ENCODE assay signal across 9 mouse cellular contexts in the genomic region with DNA sequence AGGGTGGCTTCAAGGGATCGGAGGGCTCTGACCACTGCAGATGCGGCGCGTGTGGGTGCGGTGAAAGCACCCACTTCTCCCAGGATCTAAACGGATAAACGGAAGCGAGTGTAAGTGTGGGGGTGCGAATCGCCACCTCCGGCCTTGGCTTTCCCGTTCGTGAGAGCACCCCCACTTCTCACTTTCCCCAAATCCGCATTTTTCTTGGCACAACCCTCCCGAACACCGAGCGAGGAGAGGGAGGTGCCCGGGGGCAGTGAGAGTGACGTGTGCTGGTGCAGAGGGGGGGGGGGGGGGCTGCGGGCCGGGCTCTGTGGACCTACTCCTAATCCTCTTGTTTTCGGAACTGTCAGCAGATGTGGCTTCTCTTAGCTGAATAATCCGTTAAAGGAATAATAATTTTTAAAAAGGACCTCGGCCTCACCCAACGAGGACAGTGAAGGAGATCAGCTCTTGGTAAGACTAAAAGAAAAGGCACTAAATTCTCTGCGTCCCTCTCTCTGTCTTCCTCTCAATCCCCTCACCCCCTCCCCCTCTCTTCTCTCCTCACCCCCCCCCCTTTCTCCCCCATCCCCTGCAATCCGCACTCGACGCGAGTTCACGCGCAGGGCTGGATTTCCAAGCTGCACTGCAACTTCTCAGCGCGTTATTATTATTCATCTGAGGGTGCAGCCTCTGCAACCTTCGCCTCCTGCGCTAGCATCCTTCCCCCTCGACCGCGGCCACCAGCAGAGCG.
A peak's percentile ranks its signal among the peaks of the same experiment; 100 is the strongest.
DNase-seq lines count a peak whose midpoint lies in the region; ATAC-seq and TF ChIP-seq lines count a peak whose summit lies in the region.
"Had no signal": no experiment of that assay in that cellular context is flagged by ENCODE, and none has a peak within 500 bp of the region (broad histone marks: within the 10 kb centered on the region; RNA-seq: fewer than 3 reads in every experiment).

No protein-coding gene starts in this region.

- peak overlapping the region; percentile 43 for H3K4me3 ChIP-seq in kidney, embryonic 14.5 days (ENCODE audit: low read length)
- H3K4me3 ChIP-seq in forebrain, postnatal 0 days (ENCODE audit: low read depth, low read length), result peak overlapping the region; percentile 74
- peak overlapping the region; percentile 82 for H3K4me3 ChIP-seq in neural tube, embryonic 13.5 days

- H3K27ac ChIP-seq in kidney, embryonic 14.5 days (ENCODE audit: low read depth, low read length), result no peak overlapping the region
- peak overlapping the region; percentile 100 for H3K27ac ChIP-seq in forebrain, postnatal 0 days (ENCODE audit: low read depth, low read length)
- peak overlapping the region; percentile 100 for H3K27ac ChIP-seq in neural tube, embryonic 13.5 days (replicated peaks)
- H3K27ac ChIP-seq: macrophage had no signal

- no peaks in the 10 kb centered on the region for H3K36me3 ChIP-seq in kidney, embryonic 14.5 days (ENCODE audit: control insufficient read depth, insufficient read depth, low read length)
- peaks cover 14% of the 10 kb centered on the region; the same call in 1 of the 2 replicates for H3K36me3 ChIP-seq in forebrain, postnatal 0 days (ENCODE audit: insufficient read depth)
- peaks cover 24% of the 10 kb centered on the region for H3K36me3 ChIP-seq in neural tube, embryonic 13.5 days

- peaks cover 92% of the 10 kb centered on the region for H3K27me3 ChIP-seq in kidney, embryonic 14.5 days (ENCODE audit: control insufficient read depth, insufficient read depth, low read length)
- no peaks in the 10 kb centered on the region for H3K27me3 ChIP-seq in forebrain, postnatal 0 days (ENCODE audit: insufficient read depth, low read length)
- H3K27me3 ChIP-seq in neural tube, embryonic 13.5 days, result no peaks in the 10 kb centered on the region; the same call in 1 of the 2 replicates

- no peak overlapping the region for H3K9ac ChIP-seq in kidney, embryonic 14.5 days (ENCODE audit: low read depth, low read length)
- peak overlapping the region; percentile 99 for H3K9ac ChIP-seq in forebrain, postnatal 0 days
- H3K9ac ChIP-seq in neural tube, embryonic 13.5 days, result peak overlapping the region; percentile 99

- intact Hi-C loops in left cerebral cortex, postnatal 14 days (cut with DNase I), result loop anchor here (2.0 to 10.0 kb wide), 2 partner anchors 171 to 463 kb away; no protein-coding TSS in a partner anchor

- 1% methylated on average over 40 of the region's 40 CpGs for WGBS in kidney, embryonic 14.5 days
- under 1% methylated on average over 40 of the region's 40 CpGs for WGBS in forebrain, postnatal 0 days
- under 1% methylated on average over 40 of the region's 40 CpGs for WGBS in neural tube, embryonic 13.5 days

- no peak for TF ChIP-seq CTCF in forebrain, postnatal 0 days (IDR thresholded peaks at IDR 0.05; ENCODE audit: low read depth)

- H3K9me3 ChIP-seq in kidney, embryonic 14.5 days (ENCODE audit: control insufficient read depth, low read length), result no peaks in the 10 kb centered on the region
- no peaks in the 10 kb centered on the region for H3K9me3 ChIP-seq in forebrain, postnatal 0 days (ENCODE audit: low read length)
- no peaks in the 10 kb centered on the region for H3K9me3 ChIP-seq in neural tube, embryonic 13.5 days

- peaks cover 20% of the 10 kb centered on the region; the same call in 1 of the 2 replicates for H3K4me1 ChIP-seq in kidney, embryonic 14.5 days (ENCODE audit: control insufficient read depth, insufficient read depth, low read length)
- H3K4me1 ChIP-seq in forebrain, postnatal 0 days (ENCODE audit: insufficient read depth), result peaks cover 16% of the 10 kb centered on the region
- H3K4me1 ChIP-seq in neural tube, embryonic 13.5 days (replicated peaks), result peaks cover 41% of the 10 kb centered on the region

- ATAC-seq in kidney, embryonic 14.5 days (ENCODE audit: low FRiP score, low TSS enrichment), result no peak
- ATAC-seq in forebrain, postnatal 0 days, result peak; percentile 57
- ATAC-seq in neural tube, embryonic 13.5 days (ENCODE audit: low read depth), result peak; percentile 62

- peak overlapping the region; percentile 66 for H3K4me2 ChIP-seq in kidney, embryonic 14.5 days (replicated peaks; ENCODE audit: low read depth, low read length)
- H3K4me2 ChIP-seq in forebrain, postnatal 0 days (ENCODE audit: low read depth), result peak overlapping the region; percentile 90
- H3K4me2 ChIP-seq in neural tube, embryonic 13.5 days, result peak overlapping the region; percentile 93

- DNase-seq in kidney, postnatal 36 days, result no peak
- DNase-seq in cerebellum, adult 18-20 months, result peak; percentile 83 to 90
- peak; percentile 91 for DNase-seq in forebrain, postnatal 0 days
- DNase-seq in left cerebral cortex, postnatal 14 days (ENCODE audit: low spot score in 2 of 2), result peak; percentile 65 to 81
- DNase-seq in yolk sac, embryonic 10.5 days (ENCODE audit: low spot score), result no peak
- no peak for DNase-seq in ovary, postnatal 14 days (ENCODE audit: low spot score)

Comparison
In these comparisons a context has a peak if more than half of its experiments do, and no peak if none do; other contexts are left out.
1. DNase-seq: peak in cerebellum, adult 18-20 months (2 of 2), forebrain, postnatal 0 days (single experiment) and left cerebral cortex, postnatal 14 days (2 of 2); none in kidney, postnatal 36 days (0 of 2), yolk sac, embryonic 10.5 days (single experiment) and ovary, postnatal 14 days (single experiment).
2. Peak in every context shown above with its lines, with median percentiles within 50 percentile points of each other: H3K4me2 ChIP-seq and H3K4me3 ChIP-seq.